Mouse (Mus musculus) CH12.LX (cell line): ENCODE data around the gene Ubash3a. TPM values are rescaled to one million over a fixed set of nuclear protein-coding genes. Genes with fewer than 3 reads are reported as not detected.
A peak's percentile ranks its signal among the peaks of the same experiment; 100 is the strongest.

ENCODE experiments used
- DNase-seq: peaks from one replicate; pipeline ENCODE4 v3.0.0-alpha.2; 2013; ENCODE audit errors: extremely low read depth
- H3K27ac ChIP-seq: 2 replicates; pipeline ENCODE4 v1.5.1; 2012; ENCODE audit warnings: low read depth, mild to moderate bottlenecking, control low read depth, moderate library complexity; ENCODE audit not compliant: insufficient read depth
- H3K27me3 ChIP-seq: replicated peaks from 2 replicates; pipeline ENCODE3; 2012; ENCODE audit warnings: inconsistent platforms
- H3K36me3 ChIP-seq, 2 experiments: replicated peaks in 1 of 2; 2 replicates each; pipeline versions ENCODE3 to v1.6.1; 2012; ENCODE audit warnings: inconsistent platforms in 1 of 2, low read length in 1 of 2, mild to moderate bottlenecking in 1 of 2, mixed read lengths in 1 of 2, moderate library complexity in 1 of 2; ENCODE audit not compliant: control insufficient read depth in 1 of 2, insufficient read depth in 1 of 2
- H3K4me1 ChIP-seq, 2 experiments: 2 replicates each; pipeline ENCODE4 v1.6.1; 2012; ENCODE audit warnings: inconsistent platforms in 1 of 2, moderate library complexity in 1 of 2; ENCODE audit not compliant: insufficient read depth in 2 of 2, control insufficient read depth in 1 of 2
- H3K4me2 ChIP-seq: 2 replicates; pipeline ENCODE4 v1.6.1; 2012; ENCODE audit warnings: low read depth, mild to moderate bottlenecking, control low read depth; ENCODE audit not compliant: poor library complexity, insufficient read depth, severe bottlenecking
- H3K4me3 ChIP-seq, 3 experiments: fragments of 150-350 bp in 1 of 3; sonication (generic) in 1 of 3; replicated peaks in 1 of 3; 2 replicates each; pipeline versions ENCODE3 to v1.5.1; 2011 to 2012; ENCODE audit warnings: low read depth in 2 of 3, low read length in 2 of 3, mild to moderate bottlenecking in 2 of 3, moderate library complexity in 2 of 3, control low read depth in 1 of 3, improper control_type of control experiment in 1 of 3, inconsistent platforms in 1 of 3, mixed read lengths in 1 of 3; ENCODE audit not compliant: poor library complexity in 1 of 3
- H3K79me2 ChIP-seq: replicated peaks from 2 replicates; pipeline ENCODE4 v1.6.1; 2012; ENCODE audit warnings: mild to moderate bottlenecking, moderate library complexity; ENCODE audit not compliant: control insufficient read depth, poor library complexity, insufficient read depth, severe bottlenecking; ENCODE audit errors: extremely low read depth
- H3K9ac ChIP-seq: 2 replicates; pipeline ENCODE4 v1.6.1; 2012; ENCODE audit warnings: low read depth, mild to moderate bottlenecking, control low read depth, moderate library complexity; ENCODE audit not compliant: insufficient read depth
- H3K9me3 ChIP-seq: replicated peaks from 2 replicates; pipeline ENCODE3; 2012; ENCODE audit warnings: low read length, inconsistent platforms, mixed read lengths
- BHLHE40 ChIP-seq: IDR thresholded peaks from 2 replicates; pipeline ENCODE4 v1.6.1; 2011; ENCODE audit warnings: mild to moderate bottlenecking, low read depth, low read length, improper control_type of control experiment
- CHD2 ChIP-seq: IDR thresholded peaks from 2 replicates; pipeline ENCODE4 v1.6.1; 2011; ENCODE audit warnings: low read length, improper control_type of control experiment
- CTCF ChIP-seq, 2 experiments: IDR thresholded peaks in 1 of 2; conservative IDR thresholded peaks in 1 of 2; 2 replicates each; pipeline ENCODE4 v1.5.1; 2011 to 2012; ENCODE audit warnings: low read depth in 2 of 2, low read length in 2 of 2, improper control_type of control experiment in 1 of 2, inconsistent platforms in 1 of 2, mild to moderate bottlenecking in 1 of 2, moderate library complexity in 1 of 2
- E2F4 ChIP-seq: IDR thresholded peaks from 2 replicates; pipeline ENCODE4 v1.6.1; 2011; ENCODE audit warnings: low read depth, low read length, improper control_type of control experiment; ENCODE audit not compliant: insufficient replicate concordance
- ELF1 ChIP-seq: IDR thresholded peaks from 2 replicates; pipeline ENCODE4 v1.6.1; 2014; ENCODE audit warnings: low read depth, mild to moderate bottlenecking, inconsistent platforms, low read length, improper control_type of control experiment
- EP300 ChIP-seq: IDR thresholded peaks from 2 replicates; pipeline ENCODE4 v1.6.1; 2011; ENCODE audit warnings: low read length, improper control_type of control experiment
- ETS1 ChIP-seq: conservative IDR thresholded peaks from 2 replicates; pipeline ENCODE4 v1.6.1; 2012; ENCODE audit warnings: low read depth, mild to moderate bottlenecking, inconsistent platforms, low read length, improper control_type of control experiment, moderate library complexity
- GABPA ChIP-seq: IDR thresholded peaks from 2 replicates; pipeline ENCODE4 v1.6.1; 2012; ENCODE audit warnings: low read depth, low read length, improper control_type of control experiment, inconsistent platforms; ENCODE audit not compliant: insufficient replicate concordance
- HCFC1 ChIP-seq: IDR thresholded peaks from 2 replicates; pipeline ENCODE4 v1.6.1; 2012; ENCODE audit warnings: low read depth, mild to moderate bottlenecking, inconsistent platforms, low read length, improper control_type of control experiment
- IRF4 ChIP-seq: IDR thresholded peaks from 2 replicates; pipeline ENCODE4 v1.6.1; 2014; ENCODE audit warnings: low read depth, mild to moderate bottlenecking, inconsistent platforms, low read length, improper control_type of control experiment
- JUND ChIP-seq: conservative IDR thresholded peaks from 2 replicates; pipeline ENCODE4 v1.6.1; 2011; ENCODE audit warnings: low read depth, low read length, improper control_type of control experiment
- KAT2A ChIP-seq: IDR thresholded peaks from 2 replicates; pipeline ENCODE4 v1.6.1; 2012; ENCODE audit warnings: low read length, improper control_type of control experiment, inconsistent platforms; ENCODE audit not compliant: insufficient replicate concordance
- MAFK ChIP-seq: IDR thresholded peaks from 2 replicates; pipeline ENCODE4 v1.6.1; 2011; ENCODE audit warnings: low read length, improper control_type of control experiment; ENCODE audit not compliant: insufficient replicate concordance
- MAX ChIP-seq: IDR thresholded peaks from 2 replicates; pipeline ENCODE4 v1.6.1; 2011; ENCODE audit warnings: low read length, improper control_type of control experiment
- MEF2A ChIP-seq: IDR thresholded peaks from 2 replicates; pipeline ENCODE4 v1.6.1; 2014; ENCODE audit warnings: low read depth, mild to moderate bottlenecking, inconsistent platforms, low read length, improper control_type of control experiment, borderline replicate concordance
- MXI1 ChIP-seq: IDR thresholded peaks from 2 replicates; pipeline ENCODE4 v1.6.1; 2011; ENCODE audit warnings: mild to moderate bottlenecking, low read depth, low read length, improper control_type of control experiment
- MYC ChIP-seq: IDR thresholded peaks from 2 replicates; pipeline ENCODE4 v1.6.1; 2011; ENCODE audit warnings: low read depth, mild to moderate bottlenecking, improper control_type of control experiment, low read length
- NELFE ChIP-seq: IDR thresholded peaks from 2 replicates; pipeline ENCODE4 v1.6.1; 2011; ENCODE audit warnings: low read depth, low read length, improper control_type of control experiment
- NRF1 ChIP-seq: IDR thresholded peaks from 2 replicates; pipeline ENCODE4 v1.6.1; 2014; ENCODE audit warnings: low read depth, mild to moderate bottlenecking, inconsistent platforms, low read length, improper control_type of control experiment, moderate library complexity
- POLR2A ChIP-seq: IDR thresholded peaks from 2 replicates; pipeline ENCODE4 v1.6.1; 2011; ENCODE audit warnings: low read depth, mild to moderate bottlenecking, improper control_type of control experiment, low read length
- RAD21 ChIP-seq: IDR thresholded peaks from 2 replicates; pipeline ENCODE4 v1.6.1; 2011; ENCODE audit warnings: low read depth, mild to moderate bottlenecking, low read length, improper control_type of control experiment, moderate library complexity
- SMC3 ChIP-seq: IDR thresholded peaks from 2 replicates; pipeline ENCODE4 v1.6.1; 2011; ENCODE audit warnings: low read depth, low read length, improper control_type of control experiment
- TBP ChIP-seq: conservative IDR thresholded peaks from 2 replicates; pipeline ENCODE4 v1.6.1; 2011; ENCODE audit warnings: low read depth, low read length, improper control_type of control experiment
- TCF12 ChIP-seq: IDR thresholded peaks from 2 replicates; pipeline ENCODE4 v1.6.1; 2014; ENCODE audit warnings: low read depth, mild to moderate bottlenecking, inconsistent platforms, low read length, improper control_type of control experiment
- USF1 ChIP-seq: IDR thresholded peaks from 2 replicates; pipeline ENCODE4 v1.6.1; 2014; ENCODE audit warnings: low read depth, mild to moderate bottlenecking, inconsistent platforms, low read length, improper control_type of control experiment
- ZC3H11A ChIP-seq: IDR thresholded peaks from 2 replicates; pipeline ENCODE4 v1.6.1; 2012; ENCODE audit warnings: low read depth, mild to moderate bottlenecking, inconsistent platforms, low read length, improper control_type of control experiment
- ZKSCAN1 ChIP-seq: IDR thresholded peaks from 2 replicates; pipeline ENCODE4 v1.6.1; 2012; ENCODE audit warnings: low read depth, inconsistent platforms, low read length, improper control_type of control experiment, borderline replicate concordance
- dilution Hi-C: fragments of 300-500 bp; cut with MboI; formaldehyde crosslinking; loops from 2 replicates; pipeline ENCODE4 v1.14.3; 2020; ENCODE audit warnings: low sequenced_read_pairs; ENCODE audit not compliant: extremely low pct_unique_long_range_greater_than_20kb, extremely low pct_ligation_motif_present
- in situ Hi-C: fragments of 300-500 bp; cut with MboI; formaldehyde crosslinking; loops from 3 replicates; pipeline ENCODE4 v1.14.3; 2019; ENCODE audit warnings: low sequenced_read_pairs, low pct_ligation_motif_present, low pct_unique_long_range_greater_than_20kb, mixed read lengths
- polyA plus RNA-seq: library from polyadenylated mRNA; unstranded; fragments of >175 nt; gene quantifications from 2 replicates; pipeline ENCODE4 v1.2.1, GENCODE M21; 2012; ENCODE audit warnings: low read depth; ENCODE audit not compliant: insufficient read length
- total RNA-seq, 2 experiments: library from RNA; depleted of rRNA; stranded (reverse); fragments of 300-350 nt in 1 of 2; fragments of >200 nt in 1 of 2; gene quantifications; 2 replicates each; pipeline ENCODE4 v1.2.3; 2012 to 2014

Gene Ubash3a
- total and polyA plus RNA-seq, 3 experiments = 0.08 to 0.17 TPM; not detected in 1

DNA sequence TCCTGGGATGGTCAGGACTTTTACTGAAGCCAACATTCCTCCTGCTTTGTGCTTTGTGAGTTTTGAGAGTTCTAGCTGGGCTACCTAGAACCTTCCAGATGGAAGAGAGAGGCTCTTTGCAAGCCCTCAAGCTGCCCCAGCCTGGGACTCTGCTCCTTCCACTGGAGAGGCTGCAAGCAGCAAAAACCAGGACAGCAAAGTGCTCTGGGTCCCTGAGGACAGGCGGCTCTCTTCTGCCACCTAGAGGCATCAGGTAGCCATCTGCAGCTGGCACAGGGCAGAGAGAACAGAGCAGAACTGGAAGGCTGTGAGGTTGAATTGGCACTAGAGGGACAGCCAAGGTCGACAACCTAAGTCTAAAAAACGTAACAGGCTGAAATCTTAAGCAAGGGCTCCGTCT, 20.3 kb upstream of the Ubash3a start:
- Histone ChIP-seq H3K79me2 (no peaks in the 10 kb centered on the region), H3K4me3 (no peak overlapping the region), H3K9me3 (peaks cover 3% of the 10 kb centered on the region), H3K4me2 (no peak overlapping the region), H3K4me1 (peaks cover 17 to 35% of the 10 kb centered on the region in 2 experiments), H3K9ac (no peak overlapping the region), H3K36me3 (no peaks in the 10 kb centered on the region), H3K27me3 (no peaks in the 10 kb centered on the region), H3K27ac (no peak overlapping the region)
- peak; percentile 65 for DNase-seq
- dilution Hi-C loops = no loop called here
- no peak for TF ChIP-seq GABPA
- no peak for TF ChIP-seq MYC
- TF ChIP-seq USF1 = no peak
- peak; percentile 88 for TF ChIP-seq RAD21
- peak; percentile 96 for TF ChIP-seq SMC3
- no peak for TF ChIP-seq MEF2A
- peak; percentile 70 to 95; a peak in 3 of 4 replicates for TF ChIP-seq CTCF (conservative IDR thresholded peaks at IDR 0.05 in 1 of 2, IDR thresholded peaks at IDR 0.05 in 1 of 2; ENCODE audit: low read depth in 2 of 2, low read length in 2 of 2)
- no peak for TF ChIP-seq IRF4
- no peak for TF ChIP-seq JUND
- TF ChIP-seq NELFE = peak; percentile 19; the same call in 1 of the 2 replicates
- no peak for TF ChIP-seq POLR2A
- TF ChIP-seq ZC3H11A = peak; percentile 53
- in situ Hi-C loops = loop anchor here (5.0 kb wide), 1 partner anchor 45 kb away; the partner anchor contains the start of gene Tff2

DNA sequence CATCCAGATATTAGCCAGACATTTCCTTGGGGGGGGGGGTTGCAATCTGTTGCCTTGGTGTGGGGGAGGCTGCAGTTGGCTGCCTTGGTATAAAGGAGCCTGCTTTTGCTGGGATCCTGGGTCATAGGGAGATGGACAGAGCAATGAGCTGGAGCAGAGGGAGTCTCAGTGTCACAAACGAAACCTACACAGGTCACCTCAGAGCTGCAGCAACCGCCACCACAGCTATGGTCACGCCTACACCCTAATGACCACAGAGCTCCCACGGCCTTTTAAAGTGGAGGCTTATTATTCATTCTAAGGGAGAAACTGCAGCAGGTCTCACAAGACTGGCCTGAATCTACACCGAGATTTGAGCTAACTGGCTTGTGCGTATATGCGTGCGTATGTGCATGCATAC, 15.8 kb upstream of the Ubash3a start:
- H3K27me3 ChIP-seq = peaks cover 3% of the 10 kb centered on the region
- no peaks in the 10 kb centered on the region for H3K79me2 ChIP-seq
- H3K4me2 ChIP-seq = no peak overlapping the region
- H3K9ac ChIP-seq = no peak overlapping the region
- TF ChIP-seq NRF1 = no peak
- TF ChIP-seq ETS1 = no peak
- TF ChIP-seq CTCF (conservative IDR thresholded peaks at IDR 0.05 in 1 of 2, IDR thresholded peaks at IDR 0.05 in 1 of 2; ENCODE audit: low read depth in 2 of 2, low read length in 2 of 2) = no peak
- no peak for TF ChIP-seq MAFK
- no peak for TF ChIP-seq USF1
- TF ChIP-seq CHD2 = no peak
- no peak for TF ChIP-seq MAX
- no peak for TF ChIP-seq TBP
- TF ChIP-seq KAT2A = no peak
- TF ChIP-seq TCF12 = no peak
- TF ChIP-seq EP300 = no peak
- no peak for TF ChIP-seq E2F4
- no peak for TF ChIP-seq MXI1
- no peak for TF ChIP-seq ELF1
- TF ChIP-seq ZC3H11A = no peak
- no peak for TF ChIP-seq ZKSCAN1
- TF ChIP-seq HCFC1 = no peak
- TF ChIP-seq BHLHE40 = no peak
- no peaks in the 10 kb centered on the region for H3K36me3 ChIP-seq
- dilution Hi-C loops (no loop called here), in situ Hi-C loops (no loop called here)
- peaks cover 1% of the 10 kb centered on the region for H3K9me3 ChIP-seq
- no peak for DNase-seq
- H3K4me1 ChIP-seq = peaks cover 8 to 28% of the 10 kb centered on the region in 2 experiments; a peak in 2 of 4 replicates
- H3K27ac ChIP-seq = no peak overlapping the region
- no peak overlapping the region for H3K4me3 ChIP-seq
